Mouse (Mus musculus) activated CD4-positive, CD25-positive, alpha-beta regulatory T cell (primary cell): Measurements from ENCODE around the gene Vti1b. TPM values are rescaled to one million over a fixed set of nuclear protein-coding genes. Genes with fewer than 3 reads are reported as not detected.

Experiments used
- polyA plus RNA-seq, 2 experiments: library from polyadenylated mRNA; unstranded; fragments of 100-300 nt; shearing (Covaris generic); gene quantifications; one replicate each; pipeline ENCODE4 v1.2.1; 2017

Gene Vti1b
- polyA plus RNA-seq = 100 to 1,000 TPM; 113 to 130 TPM

DNA sequence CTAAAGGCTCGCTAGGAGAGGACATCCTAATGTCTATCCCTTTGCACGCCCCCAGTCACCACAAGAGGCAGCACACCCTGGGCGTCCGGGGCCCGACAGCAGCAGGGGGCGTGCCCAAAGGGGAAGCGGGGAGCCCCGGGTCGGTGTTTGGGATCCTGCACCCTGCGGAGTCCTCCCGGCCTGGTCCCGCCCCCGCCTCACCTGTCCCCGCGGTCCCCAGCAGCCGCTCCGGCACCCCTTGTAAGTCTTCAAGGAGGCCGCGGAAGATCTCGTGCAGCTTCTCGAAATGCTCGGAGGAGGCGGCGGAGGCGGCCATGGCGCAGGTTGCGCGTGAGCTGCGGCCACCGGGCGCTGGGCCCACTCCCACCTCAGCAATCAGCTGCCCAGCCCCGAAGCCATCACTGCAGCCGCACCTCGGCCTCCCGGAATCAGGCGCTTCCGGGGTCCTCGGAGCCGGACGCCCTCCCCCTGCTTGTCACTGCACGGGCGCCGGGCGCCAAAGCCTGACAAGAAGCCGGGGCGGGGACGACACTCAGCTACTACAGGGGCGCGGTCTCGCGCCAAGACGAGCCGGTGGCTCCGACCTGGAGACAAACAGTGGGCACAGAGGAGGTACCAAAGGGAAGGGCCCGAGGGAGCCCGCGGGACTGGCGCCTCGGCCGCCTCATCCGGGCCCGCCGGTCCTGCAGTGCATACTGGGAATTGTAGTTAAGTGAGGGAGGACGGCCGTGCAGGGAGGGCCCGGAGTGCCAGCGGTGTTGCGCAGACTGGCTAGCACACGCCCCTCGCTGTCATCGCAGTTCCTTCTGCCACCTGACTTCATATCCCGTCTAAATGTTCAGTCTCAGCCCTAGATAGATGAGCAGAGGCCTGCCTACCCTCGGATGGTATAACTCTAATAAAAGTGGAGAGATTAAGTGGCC is at the start of gene Vti1b:
Vti1b (minus strand) TSS at position 649 of the 923 bp plus-strand sequence.

DNA sequence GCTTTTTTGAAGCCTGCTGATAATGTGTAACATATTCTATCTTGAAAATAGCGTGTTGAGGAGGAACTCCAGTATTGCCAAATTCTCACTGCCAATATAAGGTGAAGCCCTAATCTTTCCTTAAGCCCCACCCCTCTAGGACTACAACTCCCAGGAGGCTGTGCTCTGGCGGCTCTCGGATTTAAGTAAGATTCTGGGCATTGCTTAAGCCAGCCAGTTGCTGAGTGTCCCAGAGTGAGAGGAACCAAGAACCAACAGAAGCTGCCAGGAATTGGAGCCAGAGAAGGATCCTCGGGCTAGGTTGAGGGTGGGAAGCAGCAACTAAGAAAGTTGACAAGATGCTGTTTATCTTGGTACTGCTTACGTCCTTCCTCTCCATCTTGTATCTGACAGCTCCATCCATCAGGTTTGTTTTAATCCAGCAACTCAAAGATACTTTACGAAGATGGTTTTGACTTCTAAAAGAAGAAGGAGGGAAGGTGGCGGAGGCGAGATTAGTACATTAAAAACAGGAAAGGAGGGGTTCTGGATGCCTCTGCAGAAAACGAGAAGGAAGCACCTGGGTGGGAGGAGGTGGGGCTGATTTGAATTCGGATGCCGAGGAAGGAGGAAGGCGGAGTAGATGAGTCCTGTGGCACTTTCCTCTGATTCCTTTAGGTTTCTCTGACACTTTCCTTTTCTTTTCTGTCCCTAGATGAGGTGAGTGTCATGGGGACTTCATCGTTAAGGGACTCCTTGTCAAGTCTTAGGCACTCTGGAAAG is 36.4 kb upstream of the Vti1b start, which contains the start of gene Rdh12:
Rdh12 (plus strand) TSS at position 212 of the 762 bp plus-strand sequence.

DNA sequence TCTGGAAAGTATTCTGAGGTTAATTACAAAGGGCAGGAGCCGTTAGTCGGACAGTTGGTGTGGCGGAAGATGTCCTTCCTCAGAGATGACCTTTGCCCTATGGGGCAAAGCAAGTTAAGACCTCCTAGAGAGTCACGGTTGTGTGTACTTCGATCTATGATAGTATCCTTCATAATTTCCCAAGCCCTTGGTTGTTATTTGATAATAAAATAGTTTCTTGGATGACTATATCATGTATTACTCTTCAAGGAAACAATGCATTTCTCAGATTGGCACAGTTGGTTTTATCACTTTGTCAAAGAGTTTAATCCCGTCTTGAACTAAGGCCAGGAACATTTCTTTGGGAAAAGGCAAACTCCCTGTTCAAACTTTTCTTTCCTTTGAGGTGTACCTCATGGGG is 19.7 kb upstream of the Vti1b start, which contains the start of gene Rdh11:
Rdh11 (minus strand) TSS at position 101 of the 400 bp plus-strand sequence.

DNA sequence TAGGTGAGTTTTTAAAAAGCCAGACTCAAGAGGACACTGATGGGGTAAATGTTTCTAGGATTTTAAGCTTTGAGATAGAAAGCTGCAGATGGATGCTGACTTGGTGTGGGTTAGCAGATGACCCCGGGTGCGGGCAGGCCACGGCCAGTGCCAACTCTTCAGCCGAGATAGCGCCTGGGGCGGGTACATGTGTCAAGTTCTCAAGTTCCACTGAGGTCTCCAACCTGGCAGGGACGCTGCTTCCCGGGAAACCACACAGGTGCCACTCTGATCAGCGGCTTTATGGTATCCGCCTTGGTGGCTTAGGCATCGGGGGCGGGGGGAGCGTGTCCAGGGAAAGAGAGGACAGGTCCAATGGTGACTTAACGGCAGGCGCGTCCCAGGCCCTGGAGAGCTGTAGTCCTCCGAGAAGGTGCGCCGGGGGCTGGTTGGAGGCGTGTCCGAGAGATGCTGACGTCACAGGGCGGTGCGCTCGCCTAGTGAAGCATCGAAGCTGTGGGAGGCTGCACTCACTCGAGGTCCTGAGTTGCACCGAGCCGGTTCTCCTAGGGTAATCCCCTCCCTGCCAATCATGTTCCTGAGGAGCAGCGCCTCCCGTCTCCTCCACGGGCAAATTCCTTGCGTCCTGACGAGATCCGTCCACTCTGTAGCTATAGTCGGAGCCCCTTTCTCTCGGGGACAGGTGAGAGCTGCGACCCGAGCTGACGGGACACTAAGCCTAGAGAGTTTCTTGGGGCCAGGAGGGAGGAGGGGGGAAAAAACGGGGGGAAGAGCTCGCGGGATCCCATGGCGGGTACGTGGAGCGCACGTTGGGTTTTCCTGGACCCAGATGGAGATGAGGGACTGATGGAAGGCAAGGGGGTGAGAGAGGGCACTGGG is 41.9 kb downstream of the Vti1b start, which contains the start of gene Arg2:
Arg2 (plus strand) TSS at position 479 of the 879 bp plus-strand sequence.

Other genes starting within 250 kb of the Vti1b start
- gene Tmem229b, start 165.0 kb downstream of the Vti1b start, polyA plus RNA-seq = 10 to 100 TPM; 30.8 to 54.5 TPM
- under 1 TPM in 1 of 2 experiments, not detected in 1; 0.15 TPM for gene Plekhh1, start 143.5 kb downstream of the Vti1b start, polyA plus RNA-seq
- 10 to 100 TPM; 17.7 to 18.6 TPM for gene Pigh, start 83.0 kb downstream of the Vti1b start, polyA plus RNA-seq
- gene Arg2, start 41.9 kb downstream of the Vti1b start, polyA plus RNA-seq = under 1 TPM; 0.11 to 0.36 TPM
- gene Rdh11, start 19.6 kb upstream of the Vti1b start, polyA plus RNA-seq = 10 to 100 TPM; 17.4 to 25.2 TPM
- gene Rdh12, start 36.2 kb upstream of the Vti1b start, polyA plus RNA-seq = 10 to 100 TPM in 1 of 2 experiments, 1 to 10 TPM in 1; 9.7 to 15.1 TPM
- 10 to 100 TPM; 21.2 to 21.6 TPM for gene Zfyve26, start 123.6 kb upstream of the Vti1b start, polyA plus RNA-seq
- 1 to 10 TPM in 1 of 2 experiments, under 1 TPM in 1; 0.88 to 3.4 TPM for gene Rad51b, start 124.6 kb upstream of the Vti1b start, polyA plus RNA-seq